8 mouse cellular contexts compared by ENCODE assay signal in genomic region chr6:12747856-12748450, GRCm38 (mm10). TPM values are rescaled to one million over a fixed set of nuclear protein-coding genes. Genes with fewer than 3 reads are reported as not detected.
A peak's percentile ranks its signal among the peaks of the same experiment; 100 is the strongest.
DNase-seq lines count a peak whose midpoint lies in the region; ATAC-seq and TF ChIP-seq lines count a peak whose summit lies in the region.

No protein-coding gene starts in this region.

- peaks cover 2% of the 10 kb centered on the region; the same call in 1 of the 2 replicates for H3K27me3 ChIP-seq in kidney, adult 2 months (replicated peaks; ENCODE audit: control insufficient read depth, insufficient read depth, low read length)
- H3K27me3 ChIP-seq in embryonic facial prominence, embryonic 10.5 days (replicated peaks; ENCODE audit: low read depth, poor library complexity, severe bottlenecking), result peaks cover 4% of the 10 kb centered on the region; the same call in 1 of the 2 replicates

- H3K36me3 ChIP-seq in kidney, adult 2 months (ENCODE audit: control insufficient read depth, insufficient read depth, low read length), result no peaks in the 10 kb centered on the region
- no peaks in the 10 kb centered on the region for H3K36me3 ChIP-seq in embryonic facial prominence, embryonic 10.5 days (replicated peaks)

- peak overlapping the region; percentile 31 for H3K4me3 ChIP-seq in kidney, adult 2 months (ENCODE audit: insufficient read depth, low read depth, low read length)
- peak overlapping the region; percentile 78 for H3K4me3 ChIP-seq in embryonic facial prominence, embryonic 10.5 days
- peak overlapping the region; percentile 79 for H3K4me3 ChIP-seq in left cerebral cortex, adult 2 months

- no peaks in the 10 kb centered on the region for H3K9me3 ChIP-seq in embryonic facial prominence, embryonic 10.5 days

- TF ChIP-seq POLR2A in kidney, adult 2 months (IDR thresholded peaks at IDR 0.05; ENCODE audit: low read depth, low read length), result no peak

- intact Hi-C loops in heart, postnatal 10 days (cut with DNase I), result loop anchor here (5.0 kb wide), 2 partner anchors 206 to 396 kb away; no protein-coding TSS in a partner anchor
- intact Hi-C loops in left cerebral cortex, adult 2 months (cut with DNase I), result loop anchor here (2.0 to 10.0 kb wide), 3 partner anchors 191 to 397 kb away; no protein-coding TSS in a partner anchor

- no peak for TF ChIP-seq CTCF in kidney, adult 2 months (conservative IDR thresholded peaks at IDR 0.05; ENCODE audit: insufficient read depth, insufficient read length, low read depth, low read length)
- no peak for TF ChIP-seq CTCF in left cerebral cortex, adult 2 months (IDR thresholded peaks at IDR 0.05)

- DNase-seq in kidney, adult 2 months, result peak; percentile 17
- DNase-seq in kidney, adult 18-20 months, result no peak
- DNase-seq in embryonic facial prominence, embryonic 10.5 days (ENCODE audit: low spot score), result peak; percentile 31
- DNase-seq in heart, postnatal 10 days, result peak; percentile 29 to 35
- DNase-seq in left cerebral cortex, adult 2 months (ENCODE audit: extremely low spot score in 1 of 2, low spot score in 2 of 2), result peak; percentile 16 to 19
- peak; percentile 36 for DNase-seq in neural tube, embryonic 10.5 days (ENCODE audit: extremely low spot score, low spot score)
- DNase-seq in ovary, adult 18-20 months (ENCODE audit: low spot score), result no peak

- H3K27ac ChIP-seq in kidney, adult 2 months (ENCODE audit: insufficient read depth, low read depth, low read length), result no peak overlapping the region
- H3K27ac ChIP-seq in embryonic facial prominence, embryonic 10.5 days (replicated peaks), result peak overlapping the region; percentile 89
- 0 out of 2 replicates have a peak overlapping the region, but pooled peaks have one; percentile 10 for H3K27ac ChIP-seq in left cerebral cortex, adult 2 months

- no peak for ATAC-seq in activated CD4-positive, CD25-positive, alpha-beta regulatory T cell, adult 4 months

- 17% methylated on average over 11 of the region's 11 CpGs for WGBS in kidney, adult 2 months
- 4% methylated on average over 11 of the region's 11 CpGs for WGBS in embryonic facial prominence, embryonic 10.5 days

- no peaks in the 10 kb centered on the region for H3K4me1 ChIP-seq in kidney, adult 2 months (ENCODE audit: control insufficient read depth, insufficient read depth, low read length)
- H3K4me1 ChIP-seq in embryonic facial prominence, embryonic 10.5 days, result peaks cover 23% of the 10 kb centered on the region

RNA-seq across cellular contexts. Expression of gene Thsd7a, which starts 1.3 kb away (rescaled TPM):
- polyA plus RNA-seq in kidney, adult 2 months (2012; rRNA removed), result 3.9 and 5.7 TPM in 2 replicates
- 6.1 and 6.9 TPM in 2 replicates for polyA plus RNA-seq in embryonic facial prominence, embryonic 10.5 days (2016; fragmentation: Nextera tagmentation; extraction: Ambion mirVana)
- total RNA-seq in heart, postnatal 10 days (2021), result 10 to 100 TPM; 12.8 to 13.6 TPM
- total RNA-seq in left cerebral cortex, adult 2 months (2021), result 10 to 100 TPM; 36.7 to 41.9 TPM
- not detected for polyA plus RNA-seq in activated CD4-positive, CD25-positive, alpha-beta regulatory T cell, adult 4 months (2017; shearing (Covaris generic))

Comparison
In these comparisons a context has a peak if more than half of its experiments do, and no peak if none do; other contexts are left out.
1. DNase-seq: peak in kidney, adult 2 months (single experiment), embryonic facial prominence, embryonic 10.5 days (single experiment), heart, postnatal 10 days (2 of 2), left cerebral cortex, adult 2 months (2 of 2) and neural tube, embryonic 10.5 days (single experiment); none in kidney, adult 18-20 months (single experiment) and ovary, adult 18-20 months (single experiment).
2. Peak in every context shown above with its lines, with median percentiles within 50 percentile points of each other: H3K4me3 ChIP-seq.